Mouse (Mus musculus) intestine, postnatal 0 days (tissue): ENCODE measurements around the gene 1700021F05Rik. TPM values are rescaled to one million over a fixed set of nuclear protein-coding genes. Genes with fewer than 3 reads are reported as not detected.

Source experiments
- ATAC-seq: fragments of 200-750 bp; cut with Nextera tagmentation; 2 replicates; pipeline ENCODE4 v1.8.0; 2017; ENCODE audit warnings: mild to moderate bottlenecking, moderate TSS enrichment, moderate library complexity
- H3K27ac ChIP-seq: fragments of 300-500 bp; sonication (generic); 2 replicates; pipeline ENCODE4 v1.5.1; 2014; ENCODE audit warnings: mild to moderate bottlenecking, low read depth, low read length, moderate library complexity
- H3K27me3 ChIP-seq: fragments of 300-500 bp; sonication (generic); replicated peaks from 2 replicates; pipeline ENCODE4 v1.6.1; 2014; ENCODE audit warnings: low read length, mixed read lengths; ENCODE audit not compliant: control insufficient read depth, insufficient read depth
- H3K36me3 ChIP-seq: fragments of 300-500 bp; sonication (generic); 2 replicates; pipeline ENCODE4 v1.6.1; 2014; ENCODE audit warnings: mild to moderate bottlenecking, moderate library complexity; ENCODE audit not compliant: control insufficient read depth, insufficient read depth
- H3K4me1 ChIP-seq: fragments of 300-500 bp; sonication (generic); replicated peaks from 2 replicates; pipeline ENCODE4 v1.6.1; 2014; ENCODE audit warnings: antibody characterized with exemption, low read length, mixed read lengths; ENCODE audit not compliant: control insufficient read depth, insufficient read depth
- H3K4me2 ChIP-seq: fragments of 300-500 bp; sonication (generic); replicated peaks from 2 replicates; pipeline ENCODE4 v1.6.1; 2014; ENCODE audit warnings: low read depth, mild to moderate bottlenecking, moderate library complexity
- H3K4me3 ChIP-seq: fragments of 300-500 bp; sonication (generic); 2 replicates; pipeline ENCODE4 v1.5.1; 2014; ENCODE audit warnings: low read depth, low read length
- H3K9ac ChIP-seq: fragments of 300-500 bp; sonication (generic); 2 replicates; pipeline ENCODE4 v1.6.1; 2014; ENCODE audit warnings: mild to moderate bottlenecking, low read depth, low read length
- H3K9me3 ChIP-seq: fragments of 300-500 bp; sonication (generic); 2 replicates; pipeline ENCODE4 v1.6.1; 2016; ENCODE audit warnings: mixed run types; ENCODE audit not compliant: control insufficient read depth
- CTCF ChIP-seq: sonication (generic); IDR thresholded peaks from 2 replicates; pipeline ENCODE4 v1.5.1; 2016; ENCODE audit warnings: low read depth, mild to moderate bottlenecking, control low read depth, antibody characterized with exemption, moderate library complexity
- WGBS: fragments of 180-500 bp; shearing (Covaris S2); extraction: QIAGEN DNeasy Blood & Tissue Kit; methylation state at CpG from one replicate; pipeline ENCODE4 v1.1.7; 2014; 5-methylcytosine and 5-hydroxymethylcytosine counted together
- polyA plus RNA-seq: library from polyadenylated mRNA; unstranded; fragments of >200 nt; fragmentation: Nextera tagmentation; extraction: Ambion mirVana; gene quantifications from 2 replicates; pipeline ENCODE4 v1.2.1, GENCODE M21; 2015

1700021F05Rik gene
- polyA plus RNA-seq, 1 experiment from 2014 or later = 54.7 TPM

DNA sequence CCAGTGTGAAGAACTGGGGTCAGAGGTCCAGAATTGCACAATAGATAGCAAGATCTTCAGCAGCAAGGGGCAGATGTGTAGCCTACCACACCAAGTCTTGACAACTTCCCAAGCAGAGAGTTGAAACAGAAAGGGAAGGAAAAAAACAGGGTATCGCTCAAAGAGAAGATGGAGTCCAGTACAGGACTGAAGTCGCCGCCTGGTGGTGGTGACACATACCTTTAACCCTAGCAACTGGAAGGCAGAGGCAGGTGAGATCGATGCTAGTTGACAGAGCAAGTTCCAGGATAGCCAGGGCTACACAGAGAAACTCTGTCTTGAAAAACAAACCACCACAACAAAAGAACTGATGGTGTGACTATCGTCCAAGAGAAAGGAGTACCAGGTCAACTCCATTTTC lies 8.6 kb upstream of the 1700021F05Rik start:
- H3K9ac ChIP-seq = no peak overlapping the region
- H3K4me2 ChIP-seq = no peak overlapping the region
- no peaks in the 10 kb centered on the region for H3K9me3 ChIP-seq
- peak; percentile 77 for TF ChIP-seq CTCF
- H3K27me3 ChIP-seq = no peaks in the 10 kb centered on the region
- ATAC-seq = 0 out of 2 replicates have a peak, but pooled peaks have one; percentile 28
- H3K27ac ChIP-seq = no peak overlapping the region
- WGBS = 45% methylated on average over 5 of the region's 5 CpGs
- no peaks in the 10 kb centered on the region for H3K36me3 ChIP-seq
- no peak overlapping the region for H3K4me3 ChIP-seq
- no peaks in the 10 kb centered on the region for H3K4me1 ChIP-seq

DNA sequence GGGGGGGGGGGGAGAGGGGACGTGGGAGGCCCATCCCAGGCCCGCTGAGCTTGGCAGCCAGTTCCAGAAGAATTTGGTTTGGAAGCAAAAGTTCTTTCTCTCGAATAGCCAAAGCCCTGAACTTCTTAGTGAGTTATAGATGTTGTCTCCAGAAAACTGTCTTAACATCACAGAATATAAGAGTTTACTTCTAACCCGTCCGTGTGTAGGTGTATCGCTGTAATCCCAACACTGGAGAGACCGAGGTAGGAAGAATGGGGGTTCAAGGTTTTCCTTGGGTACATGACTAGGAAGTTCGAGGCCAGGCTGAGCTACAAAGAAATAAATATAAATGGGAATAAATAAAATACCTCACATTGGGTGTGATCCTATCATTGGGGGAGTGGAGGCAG lies 355 bp upstream of the 1700021F05Rik start:
- Histone ChIP-seq H3K36me3 (no peaks in the 10 kb centered on the region), H3K9ac (0 out of 2 replicates have a peak overlapping the region, but pooled peaks have one; percentile 90), H3K9me3 (no peaks in the 10 kb centered on the region), H3K27me3 (no peaks in the 10 kb centered on the region), H3K4me2 (peak overlapping the region; percentile 72), H3K4me1 (0 out of 2 replicates have a peak, but pooled peaks cover 3% of the 10 kb centered on the region), H3K27ac (no peak overlapping the region), H3K4me3 (peak overlapping the region; percentile 90; the same call in 1 of the 2 replicates)
- WGBS = 38% methylated on average over 7 of the region's 8 CpGs
- no peak for ATAC-seq
- TF ChIP-seq CTCF = no peak

DNA sequence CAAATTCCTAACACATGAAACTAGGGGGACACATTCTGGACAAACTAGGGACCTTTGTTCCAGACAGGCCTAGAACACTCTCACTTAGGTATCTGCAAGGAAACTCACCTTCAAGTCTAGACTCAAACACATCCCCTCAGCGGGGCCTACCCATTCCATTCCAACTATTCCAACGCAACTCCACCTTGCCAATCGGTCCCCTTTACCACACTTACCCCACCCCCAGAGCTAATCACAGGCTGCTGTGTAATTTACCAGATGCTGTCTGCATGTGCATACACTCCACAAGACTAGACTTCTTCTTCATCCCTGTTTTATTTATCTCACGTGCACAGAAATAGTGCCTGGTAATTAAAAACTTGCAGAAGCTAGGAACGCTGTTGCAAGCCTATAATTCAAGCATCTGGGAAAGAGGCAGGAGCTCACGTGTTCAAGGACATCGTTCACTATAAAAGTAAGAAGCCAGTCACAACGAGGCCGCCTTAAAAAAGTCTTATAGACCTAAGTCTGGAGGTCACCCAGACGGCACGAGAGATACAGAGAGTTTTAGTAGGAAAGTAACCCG lies 966 bp downstream of the 1700021F05Rik start:
- H3K4me2 ChIP-seq = peak overlapping the region; percentile 72
- no peaks in the 10 kb centered on the region for H3K27me3 ChIP-seq
- H3K4me1 ChIP-seq = 0 out of 2 replicates have a peak, but pooled peaks cover 3% of the 10 kb centered on the region
- H3K4me3 ChIP-seq = peak overlapping the region; percentile 90
- H3K27ac ChIP-seq = peak overlapping the region; percentile 88
- TF ChIP-seq CTCF = no peak
- no peaks in the 10 kb centered on the region; the same call in 1 of the 2 replicates for H3K36me3 ChIP-seq
- no peaks in the 10 kb centered on the region for H3K9me3 ChIP-seq
- 10% methylated on average over 12 of the region's 12 CpGs for WGBS
- no peak for ATAC-seq
- H3K9ac ChIP-seq = peak overlapping the region; percentile 90

DNA sequence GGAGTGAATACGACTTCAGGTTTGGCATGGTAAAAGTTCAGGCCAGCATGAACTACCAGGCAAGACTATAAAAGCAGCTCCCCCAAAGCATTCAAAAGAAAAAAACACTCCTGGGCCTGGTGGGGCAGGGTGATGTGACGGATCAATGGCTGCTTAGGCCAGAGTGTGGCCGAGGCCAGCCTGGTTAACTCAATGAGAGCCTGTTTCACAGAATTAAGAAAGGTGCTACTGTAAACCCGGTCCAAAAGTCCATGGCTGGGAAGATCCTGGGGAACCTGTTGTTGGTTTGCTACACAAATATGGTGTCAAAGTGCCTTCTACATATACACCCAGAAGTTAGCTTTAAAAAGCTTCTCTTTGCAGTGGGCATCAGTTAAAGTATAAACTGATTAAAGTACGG lies 2.0 kb downstream of the 1700021F05Rik start:
- 0 out of 2 replicates have a peak, but pooled peaks cover 3% of the 10 kb centered on the region for H3K4me1 ChIP-seq
- WGBS = 68% methylated on average over 5 of the region's 5 CpGs
- H3K36me3 ChIP-seq = no peaks in the 10 kb centered on the region; the same call in 1 of the 2 replicates
- 0 out of 2 replicates have a peak overlapping the region, but pooled peaks have one; percentile 71 for H3K27ac ChIP-seq
- no peak overlapping the region for H3K4me3 ChIP-seq
- TF ChIP-seq CTCF = no peak
- H3K9ac ChIP-seq = no peak overlapping the region
- no peaks in the 10 kb centered on the region for H3K27me3 ChIP-seq
- H3K4me2 ChIP-seq = 0 out of 2 replicates have a peak overlapping the region, but pooled peaks have one; percentile 72
- H3K9me3 ChIP-seq = no peaks in the 10 kb centered on the region
- ATAC-seq = no peak

DNA sequence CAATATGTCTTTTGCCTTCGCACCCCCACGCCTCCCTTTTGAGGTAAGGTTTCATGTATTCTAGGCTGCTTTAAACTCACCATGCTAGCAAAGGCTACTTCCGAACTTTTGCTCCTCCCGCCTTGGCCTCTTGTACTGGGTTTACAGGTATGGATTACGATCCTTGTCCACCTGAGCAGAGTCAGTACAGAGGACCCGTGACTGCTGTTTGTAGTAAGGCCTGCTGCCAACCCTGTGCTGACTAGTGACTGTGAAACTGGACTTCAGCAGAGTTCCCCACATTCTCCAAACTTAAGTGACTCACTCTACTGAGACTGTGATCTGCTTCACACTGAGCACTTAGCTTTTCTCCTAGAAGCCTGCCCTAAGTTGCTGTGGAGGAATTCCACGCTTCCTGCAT lies 3.1 kb downstream of the 1700021F05Rik start:
- H3K36me3 ChIP-seq = peaks cover 6% of the 10 kb centered on the region
- peak overlapping the region; percentile 71 for H3K27ac ChIP-seq
- TF ChIP-seq CTCF = no peak
- no peak overlapping the region for H3K4me2 ChIP-seq
- peak; percentile 66 for ATAC-seq
- no peaks in the 10 kb centered on the region for H3K27me3 ChIP-seq
- H3K4me1 ChIP-seq = 0 out of 2 replicates have a peak, but pooled peaks cover 3% of the 10 kb centered on the region
- WGBS = 76% methylated on average over 7 of the region's 7 CpGs
- H3K4me3 ChIP-seq = no peak overlapping the region
- H3K9me3 ChIP-seq = no peaks in the 10 kb centered on the region
- no peak overlapping the region for H3K9ac ChIP-seq

DNA sequence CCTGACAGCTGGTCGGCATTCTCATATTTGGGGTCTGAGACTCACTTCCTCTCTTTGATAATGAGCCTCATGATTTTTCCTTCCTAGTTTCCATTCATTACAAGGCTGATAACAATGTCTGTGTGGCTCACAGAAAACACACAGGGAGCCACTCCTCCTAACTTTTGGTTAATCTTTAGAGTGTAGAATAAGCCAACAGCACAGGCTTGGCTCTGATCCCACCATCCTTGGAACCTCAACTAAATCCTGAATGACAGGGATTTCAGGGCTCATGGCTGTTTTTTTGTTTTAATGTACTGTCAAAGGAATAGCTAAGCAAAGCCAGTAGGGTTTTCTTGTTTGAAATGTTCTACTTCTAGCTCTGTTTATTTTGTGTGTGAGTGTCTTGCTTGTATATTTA lies 6.4 kb downstream of the 1700021F05Rik start:
- 0 out of 2 replicates have a peak, but pooled peaks cover 3% of the 10 kb centered on the region for H3K4me1 ChIP-seq
- TF ChIP-seq CTCF = no peak
- 48% methylated on average over 1 of the region's 1 CpGs for WGBS
- H3K27me3 ChIP-seq = no peaks in the 10 kb centered on the region
- peaks cover 37% of the 10 kb centered on the region for H3K36me3 ChIP-seq
- H3K27ac ChIP-seq = no peak overlapping the region
- H3K4me2 ChIP-seq = no peak overlapping the region
- no peak overlapping the region for H3K9ac ChIP-seq
- no peak overlapping the region for H3K4me3 ChIP-seq
- no peaks in the 10 kb centered on the region for H3K9me3 ChIP-seq
- no peak for ATAC-seq
